Mouse (Mus musculus): ENCODE data around the gene Bcl7b.

The Bcl7b gene

GRCm38 (mm10) chr5:135168063-135169062 lies at the start of gene Bcl7b:
Gene Bcl7b, plus strand, starts transcription at chr5:135168283.
- DNase-seq, result peak; percentile 97 to 99

DNA sequence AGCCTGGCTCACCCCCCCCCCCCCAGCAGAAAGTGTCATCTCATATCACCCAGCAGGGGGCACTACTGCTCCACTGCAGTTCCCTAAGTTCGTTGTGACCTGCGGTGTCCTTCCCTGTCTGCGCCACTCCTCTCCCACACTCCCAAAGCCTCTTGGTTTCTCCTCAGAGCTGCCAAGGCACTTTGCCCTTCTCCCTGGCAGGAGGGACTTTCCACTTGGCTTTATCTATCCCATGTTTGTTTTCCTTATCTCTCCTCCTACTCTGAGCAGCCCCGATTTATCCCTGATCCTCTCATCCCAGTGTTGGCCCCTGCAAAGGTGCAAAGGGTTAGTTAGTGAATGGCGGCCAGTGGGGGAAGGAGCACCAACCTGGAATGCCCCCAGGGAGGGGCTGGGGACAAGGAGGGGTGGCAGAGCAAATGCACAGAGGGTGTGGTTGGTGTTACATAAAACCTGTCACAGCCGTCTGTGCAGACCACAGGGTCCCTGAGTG lies 49.4 kb upstream of the Bcl7b start:
- peak; percentile 77 to 84 for DNase-seq

GRCm38 (mm10) chr5:135120753-135121152 lies 47.3 kb upstream of the Bcl7b start:
- DNase-seq, result no peak

DNA sequence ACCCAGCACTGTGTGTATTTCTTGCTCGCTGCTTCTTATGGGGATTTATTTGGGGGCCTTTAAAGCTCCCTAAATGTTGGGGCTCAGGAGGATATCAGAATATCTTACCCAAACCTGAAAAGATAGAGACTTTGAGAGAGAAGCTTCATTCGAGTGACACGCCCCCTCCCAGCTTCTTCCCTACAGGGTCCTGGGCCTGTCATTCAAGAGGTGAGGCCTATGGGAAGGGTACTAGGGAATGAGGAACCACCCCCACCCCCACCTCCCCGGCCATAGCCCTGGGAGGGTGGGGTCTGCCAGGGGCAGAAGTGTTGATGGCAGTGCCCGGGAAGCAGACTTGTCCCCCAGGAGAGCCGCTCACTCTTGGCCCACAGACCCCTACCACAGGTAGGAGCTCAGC lies 42.0 kb upstream of the Bcl7b start:
- DNase-seq, result no peak

GRCm38 (mm10) chr5:135127669-135128068 lies 40.4 kb upstream of the Bcl7b start:
- no peak for DNase-seq

GRCm38 (mm10) chr5:135129747-135130146 lies 38.3 kb upstream of the Bcl7b start:
- no peak for DNase-seq

- peak; percentile 69 to 75 for DNase-seq
Observed at GRCm38 (mm10) chr5:135133736-135134405, 34.2 kb upstream of the Bcl7b start.

- peak in 1 of 2 experiments; percentile 52 for DNase-seq
Observed at GRCm38 (mm10) chr5:135134534-135134933, 33.5 kb upstream of the Bcl7b start.

- DNase-seq, result no peak
Observed at GRCm38 (mm10) chr5:135139881-135140280, 28.2 kb upstream of the Bcl7b start.

DNA sequence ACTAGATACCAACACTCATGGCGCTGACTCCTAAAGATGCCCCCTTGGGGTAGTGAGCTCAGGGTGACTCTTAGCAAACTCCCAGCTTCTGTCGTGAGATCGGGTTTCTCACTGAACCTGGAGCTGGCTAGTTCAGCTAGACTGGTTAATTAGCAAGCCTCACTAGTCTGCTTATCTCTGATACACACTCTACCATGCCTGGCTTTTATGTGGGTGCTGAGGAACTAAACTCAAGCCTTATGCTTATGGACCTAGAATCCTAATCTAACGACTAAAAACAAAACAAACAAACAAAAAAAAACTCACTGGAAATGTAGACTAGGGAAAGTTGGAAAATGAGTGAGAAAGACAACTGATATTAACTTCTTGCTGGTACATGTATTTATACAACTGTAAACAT lies 23.6 kb upstream of the Bcl7b start:
- DNase-seq, result no peak

DNA sequence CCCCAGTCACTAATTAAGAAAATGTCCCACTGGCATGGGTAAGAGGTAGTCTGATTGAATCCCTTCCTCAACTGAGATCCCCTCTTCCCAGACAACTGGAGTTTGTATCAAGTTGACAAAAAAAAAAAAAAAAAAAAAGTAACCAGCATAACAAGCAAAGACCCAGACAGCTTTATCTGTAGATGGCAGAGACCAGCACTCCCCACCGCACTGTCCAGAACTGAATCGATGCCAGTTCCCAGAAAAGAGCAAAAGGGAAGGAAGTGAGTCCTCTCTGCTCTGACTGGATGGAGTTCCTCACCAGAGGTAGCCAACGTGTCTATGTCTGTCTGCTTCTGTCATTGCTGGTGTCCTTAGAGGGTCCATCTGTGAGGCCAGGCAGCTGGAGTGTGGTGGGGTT lies 22.6 kb upstream of the Bcl7b start:
- no peak for DNase-seq

- no peak for DNase-seq
Observed at GRCm38 (mm10) chr5:135145955-135146354, 22.1 kb upstream of the Bcl7b start.

GRCm38 (mm10) chr5:135148715-135149052 lies 19.4 kb upstream of the Bcl7b start:
- DNase-seq, result no peak

DNA sequence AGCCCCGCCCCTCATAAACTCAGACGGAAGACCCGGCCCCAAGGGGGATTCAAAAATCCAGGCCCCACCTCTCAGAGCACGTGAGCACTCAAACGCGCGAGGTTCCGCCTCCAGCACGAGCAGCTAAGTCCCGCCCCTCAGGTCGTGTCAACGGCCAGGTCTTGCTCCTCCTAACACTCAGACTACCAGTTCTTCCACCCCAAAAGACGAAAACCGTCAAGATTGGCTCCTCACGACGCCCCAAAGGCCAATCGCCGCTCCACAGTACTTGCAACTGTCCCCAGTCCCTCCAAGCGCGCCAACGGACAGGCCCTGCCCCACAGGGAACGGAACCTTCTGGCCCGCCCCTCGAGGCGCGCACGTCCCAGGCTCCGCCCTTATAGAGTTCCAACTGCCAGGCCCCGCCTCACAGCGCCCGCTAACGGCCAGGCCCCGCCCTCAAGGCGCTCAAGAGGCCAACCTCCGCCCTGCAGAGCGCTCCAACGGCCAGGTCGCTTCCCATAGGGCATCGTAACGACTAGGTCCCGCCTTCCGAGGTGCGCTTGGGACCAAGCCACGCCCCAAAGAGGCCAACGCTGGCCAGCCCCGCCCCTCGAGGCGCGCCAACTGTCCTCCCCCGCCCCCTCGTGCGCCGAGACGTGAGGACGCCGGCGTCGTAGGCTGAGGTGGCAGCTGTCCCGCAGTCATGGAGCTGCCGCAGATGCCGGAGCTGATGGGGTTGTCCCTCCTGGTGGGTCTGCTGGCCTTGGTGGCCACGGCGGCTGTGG lies 18.8 kb upstream of the Bcl7b start, which contains the start of gene Tbl2:
Tbl2 (plus strand) TSS at position 605 of the 767 bp plus-strand sequence.
- peak; percentile 99 to 100 for DNase-seq

GRCm38 (mm10) chr5:135149820-135150178 lies 18.3 kb upstream of the Bcl7b start:
- no peak for DNase-seq

DNA sequence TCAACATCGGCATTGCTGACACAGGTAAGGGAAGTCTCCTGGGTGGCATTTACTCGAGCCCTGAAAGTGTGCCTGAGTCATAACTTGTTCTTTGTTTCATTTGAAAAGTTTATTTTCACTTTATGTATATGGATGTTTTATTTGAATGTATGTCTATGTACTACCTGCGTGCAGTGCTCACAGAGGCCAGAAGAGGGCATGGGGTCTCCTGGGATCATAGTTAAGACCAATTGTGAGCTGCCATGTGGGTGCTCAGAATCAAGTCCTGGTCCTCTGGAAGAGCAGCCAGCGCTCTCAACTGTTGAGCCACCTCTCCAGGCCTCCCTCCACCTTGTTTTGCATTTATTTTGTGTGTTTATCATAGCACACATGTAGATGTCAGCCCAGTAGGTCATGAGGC lies 11.6 kb upstream of the Bcl7b start:
- DNase-seq, result no peak

GRCm38 (mm10) chr5:135161221-135161620 lies 6.9 kb upstream of the Bcl7b start:
- DNase-seq, result no peak

GRCm38 (mm10) chr5:135161650-135162049 lies 6.4 kb upstream of the Bcl7b start:
- DNase-seq, result no peak

GRCm38 (mm10) chr5:135162361-135162760 lies 5.7 kb upstream of the Bcl7b start:
- DNase-seq, result peak; percentile 66 to 80

- DNase-seq, result peak; percentile 31 to 69
Observed at GRCm38 (mm10) chr5:135162821-135163220, 5.3 kb upstream of the Bcl7b start.

GRCm38 (mm10) chr5:135166909-135167308 lies 1.2 kb upstream of the Bcl7b start:
- DNase-seq, result no peak

DNA sequence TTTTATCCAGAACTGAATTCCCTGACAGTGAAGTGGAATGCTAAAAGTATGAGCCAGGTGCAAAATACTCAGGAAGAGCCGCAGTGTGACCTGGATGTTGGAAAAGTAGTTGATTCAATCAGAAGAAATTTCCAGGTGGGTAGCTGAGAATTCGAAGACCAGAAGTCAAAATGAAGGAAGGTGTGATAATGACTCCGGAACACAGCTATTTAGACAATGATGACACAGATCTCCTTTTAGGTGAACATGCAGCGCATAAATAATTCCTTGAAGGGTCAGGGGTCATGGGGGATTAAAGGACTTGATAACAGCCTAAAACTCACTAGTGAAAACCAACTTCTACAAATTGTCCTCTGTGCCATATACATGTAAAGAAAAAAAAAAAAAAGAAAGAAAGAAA lies 614 bp upstream of the Bcl7b start:
- no peak for DNase-seq

DNA sequence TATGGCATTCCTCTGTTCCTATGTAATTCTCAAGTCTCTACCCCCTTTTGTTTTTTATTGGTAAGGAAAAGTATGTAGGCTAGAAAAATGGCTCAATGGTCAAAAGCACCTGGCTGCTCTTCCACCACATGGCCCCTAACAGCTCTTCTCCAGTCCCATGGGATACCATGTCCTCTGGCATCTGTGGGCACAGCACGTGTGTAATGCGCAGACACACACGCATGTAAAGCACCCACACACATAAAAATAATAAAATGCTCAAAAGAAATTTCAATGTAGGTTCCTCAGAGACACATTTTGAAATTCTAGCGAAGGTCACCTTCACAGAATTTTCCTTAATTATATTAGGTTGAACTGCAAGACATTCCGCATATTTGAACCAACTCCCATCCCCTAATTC lies 1.4 kb downstream of the Bcl7b start:
- DNase-seq, result no peak

Measured in kidney, postnatal 25 days (tissue).